Mouse (Mus musculus) c-Kit-positive CD71-negative TER-119-negative erythroid progenitor cells, embryonic 14.5 days (primary cell): Measurements from ENCODE around the gene Nckipsd.
A peak's percentile ranks its signal among the peaks of the same experiment; 100 is the strongest.

Experiments
- DNase-seq: peaks from one replicate; pipeline ENCODE4 v3.0.0-alpha.2; 2013; ENCODE audit warnings: low read depth

Nckipsd gene

GRCm38 (mm10) chr9:108848419-108848818 is 40.3 kb downstream of the Nckipsd start:
- no peak for DNase-seq

GRCm38 (mm10) chr9:108852976-108853375 is 44.8 kb downstream of the Nckipsd start, which contains the start of gene Slc26a6:
Slc26a6 (plus strand) TSS chr9:108853283.
- no peak for DNase-seq

GRCm38 (mm10) chr9:108853635-108854240 is 45.6 kb downstream of the Nckipsd start:
- DNase-seq, result peak; percentile 88

GRCm38 (mm10) chr9:108854241-108854696 is 46.1 kb downstream of the Nckipsd start:
- peak; percentile 85 for DNase-seq

GRCm38 (mm10) chr9:108855335-108855734 is 47.2 kb downstream of the Nckipsd start:
- DNase-seq, result no peak

GRCm38 (mm10) chr9:108858792-108859527 is 50.8 kb downstream of the Nckipsd start:
- DNase-seq, result no peak
